Mouse (Mus musculus): ENCODE data around the gene Fam83e.

- TF ChIP-seq CTCF (IDR thresholded peaks at IDR 0.05; ENCODE audit: control insufficient read depth, insufficient read depth, low read length) (no peak), POLR2A (IDR thresholded peaks at IDR 0.05; ENCODE audit: borderline replicate concordance, control insufficient read depth, low read depth, low read length) (no peak)
Observed at GRCm38 (mm10) chr7:45759400-45759799, 38.4 kb downstream of the Fam83e start.

Data from bone marrow, adult 2 months (tissue).